Mouse (Mus musculus) hindbrain, postnatal 0 days (tissue): Measurements from ENCODE around the gene Ipo7. TPM values are rescaled to one million over a fixed set of nuclear protein-coding genes. Genes with fewer than 3 reads are reported as not detected.
"Not testable (repeated sequence)": the region's sequence is repeated elsewhere in the genome, so short reads cannot be mapped to it uniquely, and the experiment has no call there.

Experiments used
- ATAC-seq: fragments of 200-750 bp; cut with Nextera tagmentation; 2 replicates; pipeline ENCODE4 v1.8.0; 2017; ENCODE audit warnings: mild to moderate bottlenecking, moderate TSS enrichment, moderate library complexity
- DNase-seq: peaks from one replicate; pipeline ENCODE4 v3.0.0-alpha.2; 2015; ENCODE audit warnings: low spot score
- H3K27ac ChIP-seq: fragments of 300-500 bp; sonication (generic); 2 replicates; pipeline ENCODE4 v1.5.1; 2014; ENCODE audit warnings: mild to moderate bottlenecking
- H3K27me3 ChIP-seq: fragments of 300-500 bp; sonication (generic); 2 replicates; pipeline ENCODE4 v1.6.1; 2014; ENCODE audit warnings: low read length, mixed read lengths; ENCODE audit not compliant: insufficient read depth
- H3K36me3 ChIP-seq: fragments of 300-500 bp; sonication (generic); 2 replicates; pipeline ENCODE4 v1.6.1; 2014; ENCODE audit warnings: low read length, mixed read lengths; ENCODE audit not compliant: insufficient read depth
- H3K4me1 ChIP-seq: fragments of 300-500 bp; sonication (generic); 2 replicates; pipeline ENCODE4 v1.6.1; 2014; ENCODE audit warnings: antibody characterized with exemption, low read length, mixed read lengths; ENCODE audit not compliant: insufficient read depth
- H3K4me2 ChIP-seq: fragments of 300-500 bp; sonication (generic); 2 replicates; pipeline ENCODE4 v1.6.1; 2014; ENCODE audit warnings: low read depth, mild to moderate bottlenecking, low read length, moderate library complexity, mixed read lengths
- H3K4me3 ChIP-seq: fragments of 300-500 bp; sonication (generic); 2 replicates; pipeline ENCODE4 v1.5.1; 2014; ENCODE audit warnings: low read length
- H3K9ac ChIP-seq: fragments of 300-500 bp; sonication (generic); replicated peaks from 2 replicates; pipeline ENCODE4 v1.6.1; 2014; ENCODE audit warnings: mild to moderate bottlenecking, low read length, moderate library complexity, mixed read lengths
- H3K9me3 ChIP-seq: fragments of 300-500 bp; sonication (generic); 2 replicates; pipeline ENCODE4 v1.6.1; 2016; ENCODE audit warnings: low read length, mixed read lengths
- CTCF ChIP-seq: IDR thresholded peaks from 2 replicates; pipeline ENCODE4 v1.5.1; 2016; ENCODE audit warnings: antibody characterized with exemption, control low read depth, low read depth
- WGBS: fragments of 180-500 bp; shearing (Covaris S2); extraction: QIAGEN DNeasy Blood & Tissue Kit; methylation state at CpG from one replicate; pipeline ENCODE4 v1.1.7; 2014; 5-methylcytosine and 5-hydroxymethylcytosine counted together
- polyA plus RNA-seq: library from polyadenylated mRNA; unstranded; fragments of >200 nt; fragmentation: Nextera tagmentation; extraction: Ambion mirVana; gene quantifications from 2 replicates; pipeline ENCODE4 v1.2.1, GENCODE M21; 2015
- total RNA-seq: library from RNA; depleted of rRNA; stranded (reverse); fragments of >200 nt; gene quantifications from 2 replicates; pipeline ENCODE4 v1.2.3, GENCODE M21; 2014; rRNA removed

The Ipo7 gene
- total RNA-seq (75.4 and 87.0 TPM in 2 replicates), polyA plus RNA-seq (27.7 and 28.0 TPM in 2 replicates)

GRCm38 (mm10) chr7:110018117-110018630, at the start of gene Ipo7:
Ipo7 (plus strand) TSS chr7:110018274.
- Histone ChIP-seq H3K4me2 (peak within 1 kb of the TSS; percentile 69), H3K27ac (peak within 1 kb of the TSS; percentile 93), H3K4me1 (peaks cover 3% of the 10 kb centered on the region; the same call in 1 of the 2 replicates), H3K27me3 (no peaks in the 10 kb centered on the region), H3K9me3 (no peaks in the 10 kb centered on the region), H3K4me3 (peak within 1 kb of the TSS; percentile 98), H3K36me3 (no peaks in the 10 kb centered on the region), H3K9ac (peak within 1 kb of the TSS; percentile 98)
- peak; percentile 14; the same call in 1 of the 2 replicates for TF ChIP-seq CTCF
- ATAC-seq (peak; percentile 97), DNase-seq (peak; percentile 96)
- 1% methylated on average over 48 of the region's 48 CpGs for whole genome bisulfite sequencing

DNA sequence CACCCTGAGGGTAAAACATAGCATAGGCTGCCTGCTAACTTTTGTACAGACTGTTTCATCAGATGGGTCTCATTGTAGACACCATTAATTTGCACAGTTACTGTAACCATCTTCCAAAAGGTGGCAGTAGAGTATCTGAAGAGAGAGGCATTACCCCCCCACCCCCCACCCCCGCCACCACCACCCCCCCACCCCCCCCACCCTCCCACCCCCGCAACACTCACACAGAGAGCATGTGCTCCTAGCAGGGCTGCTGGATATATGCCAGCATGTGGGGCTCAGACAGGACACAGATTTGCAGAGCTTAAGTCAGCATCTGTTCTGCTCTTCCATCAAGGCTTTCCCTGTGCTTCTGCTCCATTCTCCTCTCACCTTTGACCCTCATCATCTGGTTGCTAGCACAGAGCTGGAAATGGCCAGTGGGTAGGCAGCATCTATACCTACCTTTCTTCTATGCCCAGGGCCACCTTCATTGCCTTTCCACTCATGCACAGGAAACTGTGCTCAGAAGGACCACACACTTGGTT, 49.1 kb upstream of the Ipo7 start:
- Histone ChIP-seq H3K9ac (no peak overlapping the region), H3K36me3 (no peaks in the 10 kb centered on the region), H3K4me1 (no peaks in the 10 kb centered on the region), H3K9me3 (no peaks in the 10 kb centered on the region), H3K27me3 (no peaks in the 10 kb centered on the region), H3K4me2 (no peak overlapping the region), H3K27ac (peak overlapping the region; percentile 65), H3K4me3 (no peak overlapping the region)
- ATAC-seq (peak; percentile 80), DNase-seq (peak; percentile 93)
- WGBS, result 0% methylated on average over 1 of the region's 2 CpGs
- peak; percentile 46 for TF ChIP-seq CTCF

- Histone ChIP-seq H3K9me3 (no peaks in the 10 kb centered on the region), H3K9ac (no peak overlapping the region), H3K4me1 (no peaks in the 10 kb centered on the region), H3K4me3 (no peak overlapping the region), H3K27ac (peak overlapping the region; percentile 60; the same call in 1 of the 2 replicates), H3K4me2 (no peak overlapping the region), H3K36me3 (no peaks in the 10 kb centered on the region), H3K27me3 (no peaks in the 10 kb centered on the region)
- no peak for DNase-seq
- no peak for TF ChIP-seq CTCF
- ATAC-seq, result no peak
These were observed 48.5 kb upstream of the Ipo7 start for GRCm38 (mm10) chr7:109969542-109969941.

GRCm38 (mm10) chr7:109975966-109976715, 41.9 kb upstream of the Ipo7 start:
- H3K27me3 ChIP-seq, result no peaks in the 10 kb centered on the region
- H3K4me2 ChIP-seq, result no peak overlapping the region
- no peak overlapping the region for H3K9ac ChIP-seq
- ATAC-seq, result no peak
- WGBS, result 90% methylated on average over 6 of the region's 6 CpGs
- H3K36me3 ChIP-seq, result peaks cover 9% of the 10 kb centered on the region
- TF ChIP-seq CTCF, result no peak
- no peak overlapping the region for H3K27ac ChIP-seq
- H3K9me3 ChIP-seq, result no peaks in the 10 kb centered on the region
- DNase-seq, result no peak
- no peaks in the 10 kb centered on the region for H3K4me1 ChIP-seq
- no peak overlapping the region for H3K4me3 ChIP-seq

- H3K4me1 ChIP-seq, H3K9me3 ChIP-seq, H3K27ac ChIP-seq, ATAC-seq, H3K36me3 ChIP-seq, H3K27me3 ChIP-seq, H3K4me2 ChIP-seq, H3K4me3 ChIP-seq, H3K9ac ChIP-seq: not testable (repeated sequence)
- 66% methylated on average over 5 of the region's 5 CpGs for WGBS
- DNase-seq, result peak; percentile 27
- peak; percentile 40 for TF ChIP-seq CTCF
These were observed 40.9 kb upstream of the Ipo7 start for GRCm38 (mm10) chr7:109977131-109977530.

DNA sequence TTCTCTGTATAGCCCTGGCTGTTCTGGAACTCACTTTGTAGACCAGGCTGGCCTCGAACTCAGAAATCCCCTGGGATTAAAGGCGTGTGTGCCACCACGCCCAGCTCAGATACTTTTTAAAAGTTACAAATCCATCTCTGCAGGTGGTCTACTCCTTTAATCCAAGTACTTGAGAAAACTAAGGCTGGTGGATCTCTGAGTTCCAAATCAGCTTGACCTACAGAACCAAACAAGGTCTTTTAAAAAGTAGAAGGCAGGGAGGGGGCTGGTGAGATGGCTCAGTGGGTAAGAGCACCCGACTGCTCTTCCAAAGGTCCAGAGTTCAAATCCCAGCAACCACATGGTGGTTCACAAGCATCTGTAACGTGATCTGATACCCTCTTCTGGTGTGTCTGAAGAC, 33.5 kb upstream of the Ipo7 start:
- not testable (repeated sequence) for H3K9me3 ChIP-seq, H3K4me1 ChIP-seq, H3K36me3 ChIP-seq, H3K27ac ChIP-seq, H3K9ac ChIP-seq, H3K27me3 ChIP-seq, ATAC-seq, DNase-seq, H3K4me3 ChIP-seq
- peak overlapping the region; percentile 71; the same call in 1 of the 2 replicates for H3K4me2 ChIP-seq
- WGBS, result 69% methylated on average over 5 of the region's 5 CpGs
